Mouse (Mus musculus) large intestine, adult 2 months (tissue): ENCODE measurements around the gene Tmem200a. TPM values are rescaled to one million over a fixed set of nuclear protein-coding genes. Genes with fewer than 3 reads are reported as not detected.

Source experiments
- DNase-seq: peaks from one replicate; pipeline ENCODE4 v3.0.0-alpha.2; 2012; ENCODE audit warnings: low read depth, low spot score
- whole genome bisulfite sequencing: fragments of 180-500 bp; shearing (Covaris S2); methylation state at CpG from one replicate; pipeline ENCODE4 v1.1.7; 2018; 5-methylcytosine and 5-hydroxymethylcytosine counted together
- polyA plus RNA-seq: library from polyadenylated mRNA; depleted of rRNA; stranded (reverse); fragments of >200 nt; gene quantifications from 2 replicates; pipeline ENCODE4 v1.2.3, GENCODE M21; 2012; rRNA removed

Gene Tmem200a
- 1.2 TPM in 2 replicates for polyA plus RNA-seq

GRCm38 (mm10) chr10:26078521-26079142 is at the start of gene Tmem200a:
Gene Tmem200a (minus strand): TSS chr10:26079052.
- no peak for DNase-seq

GRCm38 (mm10) chr10:26119822-26120183 is 41.0 kb upstream of the Tmem200a start:
- no peak for DNase-seq
- 48% methylated on average over 1 of the region's 1 CpGs for WGBS

More at GRCm38 (mm10) chr10:26078521-26079142, at the start of gene Tmem200a:
- 2% methylated on average over 46 of the region's 46 CpGs for WGBS

- no peak for DNase-seq
- WGBS: 81% methylated on average over 6 of the region's 6 CpGs
These were observed 40.4 kb upstream of the Tmem200a start for GRCm38 (mm10) chr10:26119067-26119821.

- no peak for DNase-seq
- 79% methylated on average over 4 of the region's 4 CpGs for WGBS
These were observed 35.6 kb upstream of the Tmem200a start for GRCm38 (mm10) chr10:26114409-26114808.

- no peak for DNase-seq
- WGBS: 69% methylated on average over 3 of the region's 3 CpGs
These were observed 24.6 kb upstream of the Tmem200a start for GRCm38 (mm10) chr10:26103330-26103982.

GRCm38 (mm10) chr10:26082081-26082480 is 3.2 kb upstream of the Tmem200a start:
- WGBS: 68% methylated on average over 4 of the region's 4 CpGs

GRCm38 (mm10) chr10:26079678-26080077 is 826 bp upstream of the Tmem200a start:
- WGBS: 61% methylated on average over 3 of the region's 3 CpGs
- DNase-seq: no peak

More at GRCm38 (mm10) chr10:26082081-26082480, 3.2 kb upstream of the Tmem200a start:
- DNase-seq: no peak

- WGBS: 5% methylated on average over 52 of the region's 52 CpGs
- no peak for DNase-seq
These were observed 976 bp downstream of the Tmem200a start, which contains the start of gene Gm9767 for GRCm38 (mm10) chr10:26077671-26078481. Gene Gm9767 (plus strand): TSS chr10:26078255.

GRCm38 (mm10) chr10:26076949-26077348 is 1.9 kb downstream of the Tmem200a start:
- WGBS: 82% methylated on average over 9 of the region's 9 CpGs
- DNase-seq: no peak

GRCm38 (mm10) chr10:26071986-26072385 is 6.9 kb downstream of the Tmem200a start:
- WGBS: 59% methylated on average over 5 of the region's 5 CpGs

GRCm38 (mm10) chr10:26063071-26063470 is 15.8 kb downstream of the Tmem200a start:
- 90% methylated on average over 4 of the region's 4 CpGs for WGBS
- DNase-seq: no peak

More at GRCm38 (mm10) chr10:26071986-26072385, 6.9 kb downstream of the Tmem200a start:
- DNase-seq: no peak

- no peak for DNase-seq
- WGBS: 89% methylated on average over 3 of the region's 3 CpGs
These were observed 19.1 kb downstream of the Tmem200a start for GRCm38 (mm10) chr10:26059662-26060307.

- DNase-seq: no peak
- 37% methylated on average over 2 of the region's 2 CpGs for WGBS
These were observed 27.7 kb downstream of the Tmem200a start for GRCm38 (mm10) chr10:26051177-26051576.

GRCm38 (mm10) chr10:26034931-26035330 is 43.9 kb downstream of the Tmem200a start:
- WGBS: 75% methylated on average over 5 of the region's 5 CpGs
- no peak for DNase-seq

GRCm38 (mm10) chr10:26018740-26019139 is 60.1 kb downstream of the Tmem200a start:
- WGBS: 63% methylated on average over 3 of the region's 3 CpGs
- no peak for DNase-seq

- DNase-seq: no peak
- 50% methylated on average over 1 of the region's 1 CpGs for WGBS
These were observed 64.6 kb downstream of the Tmem200a start for GRCm38 (mm10) chr10:26014298-26014697.

- DNase-seq: no peak
- WGBS: 60% methylated on average over 5 of the region's 5 CpGs
These were observed 69.9 kb downstream of the Tmem200a start for GRCm38 (mm10) chr10:26008948-26009347.

GRCm38 (mm10) chr10:26005471-26005870 is 73.4 kb downstream of the Tmem200a start:
- no peak for DNase-seq
- WGBS: 87% methylated on average over 6 of the region's 6 CpGs

GRCm38 (mm10) chr10:26000893-26001292 is 78.0 kb downstream of the Tmem200a start:
- WGBS: 86% methylated on average over 2 of the region's 2 CpGs

More at GRCm38 (mm10) chr10:26000893-26001292, 78.0 kb downstream of the Tmem200a start:
- DNase-seq: no peak
